Mouse (Mus musculus) adrenal gland, postnatal 36 days (tissue): ENCODE data around the gene Kif13a. TPM values are rescaled to one million over a fixed set of nuclear protein-coding genes. Genes with fewer than 3 reads are reported as not detected.

ENCODE experiments used
- DNase-seq, 2 experiments: peaks; one replicate each; pipeline ENCODE4 v3.0.0; 2021; ENCODE audit warnings: mixed read lengths in 1 of 2
- total RNA-seq, 2 experiments: library from RNA; stranded (reverse); gene quantifications; 2 replicates each; pipeline ENCODE4 v1.2.3; 2021

The Kif13a gene
- total RNA-seq, 2 experiments from 2014 or later = 31.0 to 39.0 TPM

DNA sequence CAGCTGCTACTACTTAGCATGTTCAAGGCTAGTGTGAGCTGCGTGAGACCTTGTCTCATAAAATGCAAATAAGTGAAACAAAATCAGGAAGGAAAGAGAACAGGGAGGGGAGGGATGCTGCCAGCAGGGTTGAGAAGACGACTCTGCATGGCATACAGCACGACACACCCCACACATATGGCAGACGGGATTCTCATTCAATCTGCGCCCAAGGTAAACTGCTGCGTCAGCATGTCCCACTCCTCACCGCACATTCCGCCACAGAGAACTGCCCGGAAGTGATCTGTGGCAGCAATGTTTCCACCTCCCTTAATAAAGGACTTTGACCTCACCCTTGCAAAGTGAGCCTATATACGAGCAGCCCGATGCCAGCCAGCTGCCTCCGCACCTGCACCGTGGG, 4.0 kb downstream of the Kif13a start:
- DNase-seq = no peak

DNA sequence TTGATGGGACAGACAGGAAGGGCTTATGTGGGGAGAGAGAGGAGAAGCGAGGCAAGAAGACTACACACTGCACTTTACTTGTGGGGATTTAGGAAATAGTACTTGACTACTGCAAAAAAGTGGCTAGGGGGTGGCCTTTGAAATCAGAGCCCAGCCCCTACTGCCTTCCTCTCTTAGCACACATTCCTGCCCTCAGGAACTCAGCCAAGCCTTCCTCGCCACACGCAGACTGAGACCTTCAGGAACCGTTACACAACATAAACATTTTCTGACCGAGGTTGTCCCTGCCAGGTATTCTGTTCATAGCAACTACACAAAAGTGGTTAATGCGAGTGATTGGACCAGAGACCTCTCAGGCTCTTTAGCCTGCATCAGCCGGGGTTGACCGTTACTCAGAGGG, 8.1 kb downstream of the Kif13a start:
- no peak for DNase-seq

DNA sequence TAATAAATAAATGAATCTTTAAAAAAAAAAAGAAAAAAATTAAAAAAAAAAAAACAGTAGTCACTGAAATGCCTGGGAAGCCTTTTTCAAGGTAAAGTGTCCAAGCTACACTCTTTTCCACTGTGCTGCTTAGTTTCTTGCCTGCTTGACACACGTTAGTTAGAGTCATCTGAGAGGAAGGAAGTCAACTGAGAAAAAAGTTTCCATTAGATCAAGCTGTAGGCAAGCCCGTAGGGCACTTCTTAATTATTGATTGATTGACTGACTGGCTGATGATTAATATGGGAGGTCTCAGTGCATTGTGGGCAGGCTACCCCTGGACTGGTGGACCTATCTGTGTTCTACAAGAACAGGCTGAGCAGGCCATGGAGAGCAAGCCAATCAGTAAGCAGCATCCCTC, 9.9 kb downstream of the Kif13a start:
- DNase-seq = no peak

DNA sequence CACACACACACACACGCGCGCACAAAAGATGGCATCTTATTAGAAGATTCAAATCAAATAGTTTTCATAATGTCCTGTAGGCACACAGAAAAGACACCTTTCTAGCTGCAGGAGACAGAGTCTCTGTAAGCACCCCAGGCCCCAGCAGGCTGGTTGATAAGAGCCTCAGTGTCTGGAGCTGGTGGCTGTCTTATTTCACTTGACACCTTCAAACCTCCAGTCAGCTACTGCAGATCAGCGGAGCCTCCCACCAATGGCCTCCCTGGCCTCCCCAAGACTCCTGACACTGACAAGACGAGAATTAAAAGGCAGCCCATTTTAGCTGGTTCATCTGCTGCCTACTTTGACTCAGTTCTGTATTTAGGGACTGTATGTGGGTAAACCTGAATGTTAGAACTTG, 11.2 kb downstream of the Kif13a start:
- DNase-seq = no peak

DNA sequence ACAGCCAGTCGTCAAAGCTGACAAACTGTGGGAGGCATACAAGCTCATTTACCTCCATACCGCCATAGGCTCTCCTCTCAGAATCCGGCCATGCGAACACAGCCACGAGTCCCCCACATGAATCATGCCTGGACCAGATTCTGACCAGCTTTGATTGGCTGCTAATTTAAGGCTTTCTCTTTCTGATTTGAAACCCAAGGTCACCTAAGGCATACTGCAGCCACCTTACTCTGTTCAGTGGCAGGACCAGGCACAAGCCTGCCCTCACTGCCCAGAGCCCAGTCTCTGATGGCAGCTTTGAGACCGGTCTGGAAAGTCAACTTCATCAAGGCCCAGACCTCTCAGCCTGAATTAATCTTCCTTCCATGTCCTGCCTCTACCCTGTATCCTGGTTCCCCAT, 17.7 kb downstream of the Kif13a start:
- DNase-seq = no peak

DNA sequence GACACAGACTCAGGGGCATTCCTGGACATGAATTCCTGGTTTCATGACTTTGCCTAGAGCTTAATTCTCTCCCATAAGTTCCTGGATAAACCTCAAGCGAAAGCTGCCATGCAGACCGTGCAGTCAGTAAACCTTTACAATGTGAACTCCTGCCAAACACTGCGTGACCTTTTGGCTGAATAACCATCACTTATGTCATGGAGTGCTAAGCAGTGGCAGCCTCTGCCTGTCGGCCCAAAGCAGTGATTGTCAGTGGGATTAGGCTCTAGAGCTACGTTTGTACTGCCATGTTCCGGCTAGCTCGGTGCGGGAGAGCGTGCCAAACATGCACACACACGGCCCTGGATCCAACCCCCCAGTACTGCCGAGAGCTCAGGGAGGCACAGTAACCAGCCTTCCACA, 18.6 kb downstream of the Kif13a start:
- DNase-seq = peak; percentile 66 to 76

DNA sequence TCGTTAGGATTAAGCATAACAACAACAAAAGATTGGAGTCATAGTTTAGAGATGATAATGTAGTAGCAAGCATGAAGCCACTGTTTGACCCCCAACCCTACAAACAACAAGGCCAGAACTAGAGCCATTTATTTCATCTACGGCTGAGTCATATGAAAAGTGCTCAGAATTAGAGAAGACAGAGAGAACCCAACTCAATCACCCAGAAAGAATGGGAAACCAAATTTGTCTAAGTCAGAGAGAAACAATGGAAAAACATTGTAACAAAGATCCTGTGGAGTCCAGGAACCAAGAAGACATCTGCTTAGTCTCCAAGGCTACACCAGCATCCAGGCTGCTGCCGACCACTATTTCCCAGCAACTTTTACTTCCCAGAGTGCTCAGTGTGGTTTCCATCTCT, 19.7 kb downstream of the Kif13a start:
- DNase-seq = no peak

DNA sequence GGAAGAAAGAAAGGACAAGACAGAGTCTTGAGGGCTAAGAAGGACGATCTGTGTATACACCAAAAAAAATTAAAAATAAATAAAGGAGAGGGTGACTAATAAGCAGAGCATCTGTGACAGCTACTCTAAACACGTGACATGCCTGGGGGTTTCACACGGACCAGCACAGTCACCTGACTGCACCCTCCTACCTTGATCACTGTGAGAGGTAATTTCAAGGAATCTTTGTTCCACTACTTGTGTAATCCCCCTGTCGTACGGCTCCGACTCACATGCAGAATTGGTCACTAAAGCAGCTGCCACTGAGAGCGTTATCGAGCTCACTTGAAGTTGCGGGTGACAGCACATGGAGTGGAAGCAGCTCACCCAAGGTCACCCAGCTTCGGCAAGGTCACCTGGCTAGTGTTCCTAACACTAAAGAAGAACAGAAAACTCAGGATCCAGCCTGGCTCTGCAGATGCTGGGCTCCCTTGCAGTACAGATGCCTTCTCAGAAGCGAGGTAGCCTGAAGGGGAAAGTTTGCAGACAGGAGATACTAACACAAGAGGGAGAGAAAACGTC, 20.6 kb downstream of the Kif13a start:
- DNase-seq = peak; percentile 38 to 44

DNA sequence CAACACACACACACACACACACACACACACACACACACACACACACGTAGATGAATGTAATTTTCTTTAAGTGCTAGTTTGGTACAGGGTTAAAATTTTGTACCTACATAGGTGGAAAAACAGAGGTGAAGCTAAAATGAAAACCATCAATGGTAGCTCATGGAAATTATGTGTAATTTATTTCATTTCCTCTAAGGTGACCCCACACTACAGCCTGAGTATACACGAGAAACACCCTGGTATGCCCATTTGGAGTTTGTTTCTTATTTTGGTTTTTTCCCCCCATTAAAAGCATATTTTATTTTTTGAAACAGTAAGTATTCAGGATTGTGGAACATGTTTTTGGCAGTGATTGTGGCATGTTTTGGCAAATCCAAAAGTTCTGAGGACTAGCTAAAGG, 21.3 kb downstream of the Kif13a start:
- DNase-seq = no peak

DNA sequence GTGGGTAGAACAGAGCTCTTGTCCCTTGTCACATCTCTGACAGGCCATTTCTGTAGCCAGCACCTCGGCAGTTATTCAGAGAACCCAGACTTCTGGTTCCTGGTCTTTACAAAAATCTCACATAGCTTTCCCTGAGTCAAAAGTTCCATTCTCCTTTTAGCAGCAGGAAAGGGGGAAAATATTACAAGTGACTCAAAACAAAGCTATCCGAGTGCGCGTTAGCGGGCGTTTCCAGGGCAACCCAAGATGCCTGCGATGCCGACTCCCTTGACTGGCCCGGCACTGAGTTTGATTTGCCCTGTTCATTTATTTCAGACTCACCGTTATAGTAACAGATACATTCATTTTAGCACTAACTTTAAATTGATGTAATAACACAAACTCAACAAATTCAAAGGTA, 21.8 kb downstream of the Kif13a start:
- DNase-seq = peak; percentile 56 to 66

DNA sequence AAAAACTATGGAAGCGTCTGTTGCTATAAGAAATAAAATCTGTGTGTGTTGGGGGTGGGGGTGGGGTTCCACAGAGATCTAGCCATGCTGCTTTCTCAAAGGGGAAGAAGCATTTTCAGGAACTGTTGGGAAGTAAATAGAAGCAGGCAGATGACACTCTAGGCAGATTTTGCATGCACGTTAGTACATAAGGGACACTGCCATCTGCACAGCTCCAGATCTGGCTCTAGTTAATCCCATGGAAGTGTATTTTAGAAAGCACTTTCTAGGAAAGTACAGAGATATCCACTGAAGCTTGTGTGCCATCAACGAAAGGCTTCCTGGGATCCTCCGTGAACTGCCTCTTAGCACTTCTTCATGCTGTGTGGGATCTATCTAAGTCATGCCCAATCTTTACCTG, 22.6 kb downstream of the Kif13a start:
- no peak for DNase-seq

DNA sequence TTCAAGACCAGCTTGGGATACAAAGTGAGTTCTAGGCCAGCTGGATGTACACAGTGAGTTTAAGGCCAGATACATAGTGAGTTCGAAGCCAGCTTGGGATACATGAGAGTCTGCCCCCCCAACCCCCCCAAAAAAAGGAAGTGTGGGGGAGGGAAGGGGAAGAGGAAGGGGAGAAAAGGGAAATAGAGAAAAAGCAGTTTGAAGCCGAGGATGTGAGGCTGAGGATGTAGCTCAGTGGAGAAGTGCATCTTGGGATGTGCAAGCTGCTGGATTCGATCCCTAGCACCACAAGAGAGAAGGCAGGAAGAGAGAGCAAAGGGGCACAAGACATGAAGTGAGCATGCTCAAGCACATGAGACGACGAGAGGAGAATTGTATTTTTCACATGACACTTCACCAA, 23.7 kb downstream of the Kif13a start:
- DNase-seq = no peak

DNA sequence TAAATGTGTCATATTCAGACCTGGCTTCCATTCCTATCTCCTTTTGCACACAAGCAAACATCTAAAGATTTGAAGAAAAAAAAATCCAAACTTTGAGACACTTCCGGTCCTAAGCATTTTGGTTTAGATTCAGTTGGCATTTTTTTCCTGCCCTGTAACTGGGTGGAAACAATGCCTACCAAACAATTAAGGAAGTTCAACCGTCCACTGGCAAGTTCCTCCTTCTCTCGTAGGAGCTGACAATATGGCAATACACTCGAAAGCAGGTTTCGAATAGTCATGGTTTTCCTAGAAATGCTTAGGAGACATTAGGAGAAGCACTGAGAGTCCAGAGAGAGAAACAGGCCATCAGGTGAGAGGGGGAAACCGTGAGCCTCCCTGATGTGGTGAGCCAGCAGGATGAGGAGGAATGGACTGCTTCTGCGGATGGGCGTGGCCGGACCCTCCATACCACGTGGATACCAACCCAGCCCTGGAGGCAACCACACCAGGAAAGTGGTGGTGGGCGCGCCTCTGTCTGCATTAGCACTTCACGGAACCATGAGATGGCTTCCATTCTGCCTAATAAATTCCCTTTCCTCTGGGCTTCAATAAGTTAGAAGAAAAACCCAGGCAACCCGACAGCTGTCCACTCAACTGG, 24.6 kb downstream of the Kif13a start:
- no peak for DNase-seq

DNA sequence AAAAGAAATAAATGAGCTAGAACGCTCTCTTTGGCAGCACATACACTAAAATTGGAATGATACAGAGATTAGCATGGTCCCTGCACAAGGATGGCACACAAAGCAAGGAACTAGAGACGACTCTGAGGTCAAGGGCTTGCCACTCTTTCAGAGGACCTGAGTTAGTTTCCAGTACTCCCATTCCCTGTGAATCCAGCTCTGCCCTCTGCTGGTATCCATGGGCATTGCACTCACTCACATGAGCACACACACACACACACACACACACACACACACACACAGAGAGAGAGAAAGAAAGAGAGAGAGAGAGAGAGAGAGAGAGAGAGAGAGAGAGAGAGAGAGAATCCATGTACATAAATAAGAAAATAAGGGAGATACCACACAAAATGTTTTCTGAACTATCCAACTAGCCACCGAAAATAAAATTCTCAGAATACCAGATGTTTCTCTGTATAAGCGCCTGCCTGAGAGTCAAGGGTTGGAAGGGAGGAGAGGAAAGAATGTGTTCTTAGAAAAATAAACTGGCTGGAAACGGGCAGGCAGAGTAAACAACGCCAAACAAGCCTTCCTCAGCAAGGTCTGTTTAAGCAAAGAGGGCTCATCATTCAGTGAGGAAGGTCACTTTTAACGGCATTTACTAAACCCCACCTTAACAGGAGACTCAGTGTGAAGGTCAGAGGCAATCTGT, 27.0 kb downstream of the Kif13a start:
- no peak for DNase-seq

DNA sequence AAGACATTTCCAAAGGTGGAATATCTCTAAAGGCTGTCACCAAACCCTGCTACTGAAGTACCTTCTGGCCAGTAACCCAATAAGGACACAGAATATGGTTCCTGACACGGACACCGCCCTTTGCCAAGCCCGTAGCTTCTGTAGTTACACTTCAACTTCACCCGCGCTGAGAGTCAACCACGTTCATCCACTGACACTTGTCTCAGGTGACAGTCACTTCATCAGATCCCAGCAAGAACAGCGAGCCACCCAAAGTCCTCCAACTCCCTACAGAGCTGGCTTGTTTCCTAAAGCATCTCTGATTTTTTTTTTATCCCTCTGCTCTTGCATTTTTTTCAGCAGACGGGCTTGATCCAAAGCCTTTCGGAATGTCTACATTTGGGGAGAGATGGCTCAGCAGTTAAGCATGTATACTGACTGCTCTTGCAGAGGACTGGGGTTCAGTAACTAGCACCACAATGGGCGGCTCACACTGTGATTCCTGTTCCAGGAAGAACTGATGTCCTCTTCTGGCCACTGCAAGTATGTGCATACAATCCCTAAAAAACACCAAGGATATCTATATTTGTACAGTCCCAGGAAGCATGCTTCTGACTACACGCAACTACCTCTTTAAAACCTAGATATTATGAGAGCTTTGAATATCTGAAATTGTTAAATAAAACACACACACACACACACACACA, 28.7 kb downstream of the Kif13a start:
- DNase-seq = no peak

DNA sequence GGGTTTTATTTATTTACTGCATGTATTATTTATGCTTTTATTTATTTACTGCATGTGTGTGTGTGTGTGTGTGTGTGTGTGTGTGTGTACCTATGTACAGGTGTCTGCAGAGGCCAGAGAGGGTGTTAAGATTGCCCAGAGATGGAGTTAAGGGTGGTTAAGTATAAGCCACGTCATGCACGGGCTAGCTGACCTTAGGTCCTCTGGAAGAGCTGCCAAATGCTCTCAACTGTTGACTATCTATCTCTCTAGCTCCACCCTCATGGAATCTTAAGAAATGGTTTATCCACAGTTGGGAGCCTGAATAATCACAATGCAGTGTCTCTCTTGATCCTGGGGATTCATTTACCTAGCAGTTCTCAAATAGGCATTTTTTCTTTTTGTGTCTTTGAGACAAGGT, 30.8 kb downstream of the Kif13a start:
- DNase-seq = no peak

DNA sequence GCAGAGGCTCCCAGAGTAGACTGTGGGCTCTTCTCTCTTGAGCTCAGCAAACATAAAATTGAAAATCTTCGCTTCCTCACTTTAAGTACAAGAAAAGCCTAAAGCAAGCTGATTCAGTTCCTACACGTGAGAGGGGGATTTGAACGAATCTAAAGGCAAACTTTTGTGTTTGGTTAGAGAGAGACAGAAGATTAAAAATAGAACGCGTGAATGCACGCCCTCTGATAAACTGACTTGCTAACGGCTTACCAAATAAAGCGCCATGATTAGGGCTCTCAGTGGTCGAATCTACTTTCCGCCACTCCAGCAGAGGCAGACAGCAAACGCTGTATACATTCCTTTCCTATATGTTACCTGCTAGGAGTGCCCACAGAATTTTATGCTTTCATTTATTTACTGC, 31.3 kb downstream of the Kif13a start:
- no peak for DNase-seq

DNA sequence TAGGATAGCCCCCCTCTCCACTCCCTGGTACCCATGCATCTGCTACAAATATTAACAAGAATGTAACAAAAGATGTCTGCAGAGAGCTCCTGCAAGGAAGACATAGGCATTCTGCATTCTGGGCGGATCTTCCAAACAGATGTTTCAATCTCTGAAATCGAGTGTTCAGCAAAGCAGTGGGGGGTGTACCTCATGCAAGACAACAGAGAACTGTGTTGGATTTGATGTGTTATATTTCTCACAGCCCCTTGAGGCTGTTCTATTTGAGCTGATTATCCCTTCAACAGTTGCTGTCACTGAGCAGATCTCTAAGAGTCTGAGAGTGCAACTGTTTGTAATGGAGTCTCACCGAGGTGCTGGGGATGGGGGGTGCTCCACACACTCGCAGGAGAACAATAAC, 37.3 kb downstream of the Kif13a start:
- no peak for DNase-seq

DNA sequence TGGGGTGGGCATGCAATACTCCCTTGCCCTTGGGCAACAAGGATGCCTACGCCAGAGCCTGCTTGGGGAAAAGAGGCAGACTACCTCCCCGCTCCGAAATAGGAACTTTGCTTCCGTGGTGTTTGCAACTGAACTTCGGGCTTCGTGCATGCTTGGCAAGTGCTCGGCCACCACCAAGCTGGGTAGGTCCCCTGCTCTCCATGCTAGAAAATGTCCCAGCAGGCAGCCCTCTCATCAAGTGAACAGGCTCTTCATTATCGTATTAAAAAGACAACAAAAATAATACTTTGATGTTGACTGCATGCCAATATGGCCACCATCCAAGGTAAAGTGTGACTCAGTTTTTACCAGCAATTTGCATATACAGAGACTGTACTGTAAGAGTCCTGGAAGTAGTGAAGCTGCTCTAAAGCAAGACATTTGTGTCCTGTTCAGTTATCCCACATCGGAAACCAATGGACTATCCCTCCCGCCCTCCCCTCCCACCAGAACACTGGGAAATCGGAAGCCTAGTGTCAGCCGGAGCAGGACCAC, 41.5 kb downstream of the Kif13a start:
- DNase-seq = peak; percentile 54 to 55

DNA sequence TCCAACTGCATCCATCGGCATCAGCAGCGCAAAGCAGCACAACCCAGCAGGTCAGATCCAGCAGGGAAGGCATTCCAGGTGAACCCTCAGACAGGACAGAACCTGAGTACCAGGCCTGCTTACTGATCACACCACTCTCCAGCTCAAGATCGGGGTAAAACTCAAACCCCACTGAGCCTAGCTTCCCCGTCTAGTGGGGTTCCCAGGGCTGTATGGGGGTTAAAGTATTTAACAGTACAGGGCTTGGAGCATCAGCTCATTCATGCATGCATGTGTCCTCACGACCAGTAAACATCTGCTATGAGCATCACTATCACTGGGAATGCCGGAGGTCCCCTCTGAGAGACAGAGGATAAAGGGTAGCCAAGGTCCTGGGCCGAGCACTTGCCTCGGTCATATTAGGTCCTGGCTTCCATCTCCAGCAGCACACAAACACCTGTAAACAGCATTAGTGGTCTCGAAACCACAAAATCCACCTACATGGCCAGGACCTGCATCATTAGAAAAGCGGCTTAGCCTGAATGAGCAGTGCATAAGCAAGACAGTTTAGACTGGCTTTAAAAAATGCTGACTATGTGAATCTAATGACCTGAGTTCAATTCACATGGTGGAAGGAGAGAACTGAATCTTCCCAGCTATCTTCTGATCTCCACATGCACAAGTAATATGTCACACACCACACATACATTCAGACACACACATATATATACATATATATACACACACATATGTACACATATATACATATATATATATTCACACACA, 43.0 kb downstream of the Kif13a start:
- no peak for DNase-seq

DNA sequence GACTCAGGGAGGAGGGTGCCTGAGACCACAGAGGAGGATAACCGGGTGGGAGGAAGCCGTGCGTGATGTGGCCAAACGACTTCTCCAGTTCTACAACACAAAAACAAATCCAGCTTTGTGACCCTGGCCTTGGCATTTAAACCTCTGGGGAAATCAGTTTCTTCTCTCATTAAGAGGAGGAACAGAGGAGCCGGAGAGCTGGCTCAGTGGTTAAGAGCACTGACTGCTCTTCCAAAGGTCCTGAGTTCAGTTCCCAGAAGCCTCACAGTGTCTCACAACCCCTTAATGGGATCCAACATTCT, 44.0 kb downstream of the Kif13a start:
- peak in 1 of 2 experiments; percentile 23 for DNase-seq
